Mouse (Mus musculus): Measurements from ENCODE around the gene Il13. TPM values are rescaled to one million over a fixed set of nuclear protein-coding genes. Genes with fewer than 3 reads are reported as not detected.

Gene Il13
- not detected in 2 replicates for polyA plus RNA-seq (2011; ENCODE audit: insufficient read depth, insufficient read length, low replicate concordance, missing spikeins)

DNA sequence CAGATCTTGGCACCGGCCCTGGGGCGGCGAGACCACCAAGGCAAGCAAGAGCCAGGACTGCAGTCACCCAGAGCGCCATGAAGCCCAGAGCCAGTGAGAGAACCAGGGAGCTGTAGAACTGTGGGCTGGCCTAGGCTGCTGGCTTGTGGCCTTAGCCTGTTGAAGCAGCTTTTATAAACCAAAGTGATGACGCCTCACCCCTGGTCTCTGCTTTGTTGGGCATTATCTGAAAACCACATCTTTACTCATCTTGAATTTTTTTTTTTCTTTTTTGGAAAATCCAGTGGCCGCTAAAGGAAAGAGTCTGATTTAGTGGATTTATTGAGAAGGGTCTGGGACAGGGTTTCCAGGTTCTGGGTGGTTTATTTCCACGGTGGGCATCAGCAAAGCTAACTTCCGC, at the start of gene Il13:
Il13 (minus strand) TSS at position 147 of the 400 bp plus-strand sequence.
- Histone ChIP-seq H3K4me3 (replicated peaks; ENCODE audit: control insufficient read depth, low read depth, low read length) (no peak within 1 kb of the TSS), H3K4me1 (ENCODE audit: control insufficient read depth, insufficient read depth, low read length) (no peaks in the 10 kb centered on the region; the same call in none of the 2 replicates), H3K27ac (ENCODE audit: control insufficient read depth, insufficient read depth, low read depth, low read length, poor library complexity) (no peak within 1 kb of the TSS)
- TF ChIP-seq CTCF (IDR thresholded peaks at IDR 0.05; ENCODE audit: control insufficient read depth, insufficient read depth, low read length) (no peak), POLR2A (IDR thresholded peaks at IDR 0.05; ENCODE audit: borderline replicate concordance, control insufficient read depth, low read depth, low read length) (no peak)
- WGBS = 76% methylated on average over 8 of the region's 8 CpGs

DNA sequence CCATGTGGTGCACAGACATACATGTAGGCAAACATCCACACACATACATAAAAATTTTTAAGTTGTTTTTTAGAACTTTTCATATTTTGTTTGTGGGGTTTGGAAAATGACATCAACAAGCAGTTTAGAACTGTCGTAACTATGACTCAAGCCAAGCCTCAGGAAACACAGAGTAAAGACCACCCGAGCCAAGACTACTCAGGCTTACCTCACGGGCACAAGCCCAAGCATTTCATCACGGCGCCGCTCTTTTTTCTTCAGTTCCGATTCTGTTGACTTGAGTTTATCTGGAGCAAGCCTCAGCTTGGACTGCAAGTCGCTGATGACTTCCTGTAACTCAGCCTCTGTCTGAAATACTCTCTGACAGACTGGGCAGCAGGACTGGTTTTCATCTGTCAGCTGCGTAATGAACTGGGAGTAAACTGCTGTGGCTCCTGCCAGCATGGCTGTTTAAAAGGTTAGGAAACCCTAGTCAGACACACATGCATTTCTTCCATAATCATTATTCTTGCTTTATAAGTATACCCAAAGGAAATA, 48.6 kb upstream of the Il13 start:
- no peaks in the 10 kb centered on the region for H3K4me1 ChIP-seq (ENCODE audit: control insufficient read depth, insufficient read depth, low read length)
- TF ChIP-seq POLR2A (IDR thresholded peaks at IDR 0.05; ENCODE audit: borderline replicate concordance, control insufficient read depth, low read depth, low read length) = no peak
- TF ChIP-seq CTCF (IDR thresholded peaks at IDR 0.05; ENCODE audit: control insufficient read depth, insufficient read depth, low read length) = no peak
- 84% methylated on average over 9 of the region's 9 CpGs for WGBS
- no peak overlapping the region for H3K27ac ChIP-seq (ENCODE audit: control insufficient read depth, insufficient read depth, low read depth, low read length, poor library complexity)
- H3K4me3 ChIP-seq (replicated peaks; ENCODE audit: control insufficient read depth, low read depth, low read length) = no peak overlapping the region

DNA sequence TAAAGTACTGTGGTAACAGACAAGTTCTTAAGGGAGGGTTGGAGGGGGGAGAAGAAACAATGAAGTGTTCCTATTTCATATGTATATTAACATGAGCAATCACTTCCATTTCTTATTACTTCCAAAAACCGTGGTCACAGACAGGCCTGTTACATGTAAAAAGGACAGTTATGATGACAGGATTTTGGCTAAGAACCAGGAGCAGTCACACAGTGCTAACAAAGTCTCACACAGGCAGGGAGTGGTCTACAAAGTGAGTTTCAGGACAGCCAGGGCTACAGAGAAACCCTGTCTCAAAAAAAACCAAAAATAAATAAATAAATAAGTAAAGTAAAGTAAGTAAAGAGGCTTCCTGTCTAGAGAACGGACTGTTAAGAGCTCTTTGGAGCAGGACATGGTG, 47.7 kb upstream of the Il13 start:
- Histone ChIP-seq H3K4me1 (ENCODE audit: control insufficient read depth, insufficient read depth, low read length) (no peaks in the 10 kb centered on the region), H3K27ac (ENCODE audit: control insufficient read depth, insufficient read depth, low read depth, low read length, poor library complexity) (no peak overlapping the region), H3K4me3 (replicated peaks; ENCODE audit: control insufficient read depth, low read depth, low read length) (no peak overlapping the region)
- 81% methylated on average over 2 of the region's 2 CpGs for WGBS
- TF ChIP-seq CTCF (IDR thresholded peaks at IDR 0.05; ENCODE audit: control insufficient read depth, insufficient read depth, low read length) (no peak), POLR2A (IDR thresholded peaks at IDR 0.05; ENCODE audit: borderline replicate concordance, control insufficient read depth, low read depth, low read length) (no peak)

DNA sequence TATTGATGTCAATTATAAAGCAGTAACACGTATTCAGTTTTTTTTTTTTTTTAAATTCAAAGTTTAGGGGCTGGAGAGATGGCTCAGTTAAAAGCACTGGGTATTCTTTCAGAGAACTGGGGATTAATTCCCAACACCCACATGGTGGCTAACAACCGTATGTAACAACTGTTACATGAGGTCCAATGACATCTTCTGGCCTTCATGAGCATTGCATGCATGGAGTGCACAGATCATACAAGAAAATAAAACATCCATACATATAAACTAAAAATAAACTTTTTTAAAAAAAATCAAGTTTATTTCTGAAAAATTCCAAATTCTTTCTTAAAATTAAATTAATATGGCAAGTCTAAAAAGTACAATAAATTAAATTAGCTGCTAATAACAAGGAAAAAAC, 47.2 kb upstream of the Il13 start:
- TF ChIP-seq CTCF (IDR thresholded peaks at IDR 0.05; ENCODE audit: control insufficient read depth, insufficient read depth, low read length) = no peak
- no peak for TF ChIP-seq POLR2A (IDR thresholded peaks at IDR 0.05; ENCODE audit: borderline replicate concordance, control insufficient read depth, low read depth, low read length)
- Histone ChIP-seq H3K4me1 (ENCODE audit: control insufficient read depth, insufficient read depth, low read length) (no peaks in the 10 kb centered on the region), H3K4me3 (replicated peaks; ENCODE audit: control insufficient read depth, low read depth, low read length) (no peak overlapping the region), H3K27ac (ENCODE audit: control insufficient read depth, insufficient read depth, low read depth, low read length, poor library complexity) (no peak overlapping the region)
- 90% methylated on average over 2 of the region's 2 CpGs for WGBS

DNA sequence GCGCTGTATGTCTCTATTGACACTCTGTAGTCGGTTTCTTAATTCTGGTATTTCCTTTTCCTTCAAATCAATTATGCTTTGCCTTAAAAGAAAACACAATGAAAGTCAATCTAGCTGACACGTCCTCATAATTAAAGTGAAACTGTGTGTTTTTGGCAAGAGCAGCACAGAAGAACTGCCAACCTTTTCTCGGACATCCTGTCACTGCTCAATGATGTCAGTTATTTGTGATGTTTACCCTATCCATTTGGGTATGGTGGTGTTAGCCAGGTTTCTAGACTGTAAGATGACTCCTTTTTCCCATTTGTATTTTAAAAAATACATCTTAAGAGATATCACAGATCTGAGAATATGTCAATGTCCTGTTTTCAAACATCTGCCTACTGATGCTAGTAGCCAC, 45.6 kb upstream of the Il13 start:
- Histone ChIP-seq H3K27ac (ENCODE audit: control insufficient read depth, insufficient read depth, low read depth, low read length, poor library complexity) (no peak overlapping the region), H3K4me3 (replicated peaks; ENCODE audit: control insufficient read depth, low read depth, low read length) (no peak overlapping the region), H3K4me1 (ENCODE audit: control insufficient read depth, insufficient read depth, low read length) (no peaks in the 10 kb centered on the region)
- TF ChIP-seq CTCF (IDR thresholded peaks at IDR 0.05; ENCODE audit: control insufficient read depth, insufficient read depth, low read length) = no peak
- TF ChIP-seq POLR2A (IDR thresholded peaks at IDR 0.05; ENCODE audit: borderline replicate concordance, control insufficient read depth, low read depth, low read length) = no peak
- whole genome bisulfite sequencing = 83% methylated on average over 4 of the region's 4 CpGs

DNA sequence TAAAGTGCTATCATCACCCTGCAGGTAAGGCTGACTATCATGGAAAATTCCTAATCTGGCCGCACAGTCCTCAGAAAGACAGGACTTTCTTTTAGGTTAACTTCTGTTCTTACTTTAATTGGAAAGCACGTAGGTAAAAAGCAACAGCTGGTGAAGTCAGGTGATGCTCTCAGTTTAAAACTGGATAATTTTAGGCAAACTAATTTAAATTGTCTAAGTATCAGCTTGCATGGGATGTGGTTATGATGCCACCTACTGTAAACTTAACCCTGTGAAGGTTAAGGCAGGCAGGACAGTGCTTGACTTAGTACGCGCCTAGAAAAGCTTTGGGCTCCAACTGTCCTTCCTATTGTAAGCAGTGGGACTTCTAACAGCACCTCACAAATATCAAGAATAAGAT, 36.9 kb upstream of the Il13 start:
- WGBS = 94% methylated on average over 4 of the region's 4 CpGs
- TF ChIP-seq CTCF (IDR thresholded peaks at IDR 0.05; ENCODE audit: control insufficient read depth, insufficient read depth, low read length) (no peak), POLR2A (IDR thresholded peaks at IDR 0.05; ENCODE audit: borderline replicate concordance, control insufficient read depth, low read depth, low read length) (no peak)
- Histone ChIP-seq H3K4me3 (replicated peaks; ENCODE audit: control insufficient read depth, low read depth, low read length) (no peak overlapping the region), H3K4me1 (ENCODE audit: control insufficient read depth, insufficient read depth, low read length) (no peaks in the 10 kb centered on the region), H3K27ac (ENCODE audit: control insufficient read depth, insufficient read depth, low read depth, low read length, poor library complexity) (no peak overlapping the region)

DNA sequence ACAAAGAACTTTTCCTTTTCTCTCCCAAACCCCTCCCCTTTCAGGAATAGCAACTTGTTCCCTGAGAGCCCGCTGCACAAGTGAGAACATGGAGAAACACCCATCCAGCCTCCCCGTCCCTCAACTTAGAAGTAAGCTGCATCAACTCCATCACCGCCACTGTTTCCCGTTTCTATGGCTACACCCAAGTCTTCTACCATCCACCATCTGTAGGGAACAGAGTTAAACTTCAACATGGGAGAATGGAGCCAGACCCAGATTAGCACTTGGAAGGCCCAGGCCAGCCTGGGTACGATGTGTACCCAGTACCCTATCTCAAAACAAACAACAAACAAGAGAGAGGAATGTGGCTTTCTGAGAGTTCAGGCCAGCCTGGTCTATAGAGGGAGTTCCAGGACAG, 29.6 kb upstream of the Il13 start:
- 80% methylated on average over 5 of the region's 5 CpGs for whole genome bisulfite sequencing

DNA sequence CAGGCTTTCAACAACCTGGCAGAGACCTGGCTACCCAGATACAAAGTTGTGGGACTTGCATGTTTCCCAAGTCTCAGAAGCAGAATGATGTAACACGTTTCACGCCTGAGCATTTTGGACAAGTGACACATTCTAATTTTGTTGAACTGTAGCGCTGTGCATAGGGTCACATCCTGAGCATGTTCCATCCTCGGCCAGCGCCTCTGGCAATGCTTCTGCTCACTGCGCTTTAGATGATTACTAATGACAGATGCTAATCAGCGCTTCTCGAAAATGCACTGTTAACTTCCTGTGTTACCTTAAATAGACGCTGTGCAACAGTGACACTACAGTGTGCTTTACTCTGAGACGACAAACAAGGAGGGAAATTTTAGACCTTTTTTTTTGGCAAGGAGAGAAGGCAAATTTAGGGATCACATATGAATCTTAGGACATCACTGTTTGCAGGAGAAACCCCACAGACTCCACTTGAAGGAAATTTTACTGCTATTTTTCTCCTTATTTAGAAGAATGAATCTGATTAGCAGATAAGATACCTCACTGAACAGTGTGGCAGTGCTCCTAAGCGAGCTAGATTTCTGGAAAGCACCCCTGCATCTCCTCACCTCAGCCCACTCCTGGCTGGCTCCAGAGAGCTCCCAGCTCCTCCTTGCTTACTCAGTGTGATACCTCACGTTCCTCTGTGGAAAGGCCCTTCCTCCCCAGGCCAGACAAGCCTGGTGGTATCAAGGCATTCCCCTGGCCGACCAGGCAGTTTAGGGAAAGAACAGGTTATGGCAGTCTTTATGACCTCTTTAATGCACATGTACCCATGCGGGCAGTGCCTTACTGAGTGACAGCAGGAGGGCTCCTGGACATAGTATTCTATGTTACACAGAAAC, 28.5 kb upstream of the Il13 start:
- H3K4me1 ChIP-seq (ENCODE audit: control insufficient read depth, insufficient read depth, low read length) = no peaks in the 10 kb centered on the region
- WGBS = 30% methylated on average over 14 of the region's 14 CpGs
- H3K27ac ChIP-seq (ENCODE audit: control insufficient read depth, insufficient read depth, low read depth, low read length, poor library complexity) = no peak overlapping the region
- TF ChIP-seq CTCF (IDR thresholded peaks at IDR 0.05; ENCODE audit: control insufficient read depth, insufficient read depth, low read length) = no peak
- no peak for TF ChIP-seq POLR2A (IDR thresholded peaks at IDR 0.05; ENCODE audit: borderline replicate concordance, control insufficient read depth, low read depth, low read length)
- H3K4me3 ChIP-seq (replicated peaks; ENCODE audit: control insufficient read depth, low read depth, low read length) = no peak overlapping the region

More for the DNA sequence above, 29.6 kb upstream of the Il13 start:
- TF ChIP-seq CTCF (IDR thresholded peaks at IDR 0.05; ENCODE audit: control insufficient read depth, insufficient read depth, low read length) (no peak), POLR2A (IDR thresholded peaks at IDR 0.05; ENCODE audit: borderline replicate concordance, control insufficient read depth, low read depth, low read length) (no peak)
- Histone ChIP-seq H3K27ac (ENCODE audit: control insufficient read depth, insufficient read depth, low read depth, low read length, poor library complexity) (no peak overlapping the region), H3K4me1 (ENCODE audit: control insufficient read depth, insufficient read depth, low read length) (no peaks in the 10 kb centered on the region), H3K4me3 (replicated peaks; ENCODE audit: control insufficient read depth, low read depth, low read length) (no peak overlapping the region)
